Mouse (Mus musculus) bone marrow, adult 2 months (tissue): Measurements from ENCODE around the gene Cryl1.

Experiments
- CTCF ChIP-seq: fragments of 200-500 bp; IDR thresholded peaks from 2 replicates; pipeline ENCODE4 v1.5.1; 2011; ENCODE audit warnings: low read length, control low read depth; ENCODE audit not compliant: control insufficient read depth, insufficient read depth
- POLR2A ChIP-seq: fragments of 200-500 bp; IDR thresholded peaks from 2 replicates; pipeline ENCODE4 v1.6.1; 2011; ENCODE audit warnings: low read depth, mild to moderate bottlenecking, control low read depth, low read length, borderline replicate concordance; ENCODE audit not compliant: control insufficient read depth

DNA sequence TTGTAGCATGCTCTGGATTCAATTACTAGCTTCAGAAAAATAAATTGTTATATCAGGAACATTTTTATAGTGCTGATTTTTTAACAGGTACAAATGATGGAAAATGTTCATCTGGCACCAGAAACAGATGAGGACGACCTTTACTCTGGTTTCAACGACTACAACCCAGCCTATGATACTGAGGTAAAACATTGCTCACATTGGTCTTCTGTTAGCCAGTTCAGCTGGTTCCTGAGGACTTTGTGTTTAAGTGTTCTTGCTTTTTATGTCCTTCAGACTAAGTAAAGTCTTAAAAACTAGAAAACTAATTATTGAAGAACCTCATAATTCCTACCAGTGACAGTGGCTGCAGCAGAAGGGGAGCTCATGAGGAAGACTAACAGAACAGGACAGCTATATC, 32.1 kb upstream of the Cryl1 start:
- TF ChIP-seq CTCF (no peak), POLR2A (no peak)
